Mouse (Mus musculus) heart, postnatal 0 days (tissue): ENCODE measurements around the gene Prmt9.

Source experiments
- CTCF ChIP-seq: IDR thresholded peaks from 2 replicates; pipeline ENCODE4 v1.5.1; 2016; ENCODE audit warnings: antibody characterized with exemption, control low read depth, low read depth
- EP300 ChIP-seq: IDR thresholded peaks from 2 replicates; pipeline ENCODE4 v1.6.1; 2016; ENCODE audit warnings: antibody characterized with exemption, low read depth

DNA sequence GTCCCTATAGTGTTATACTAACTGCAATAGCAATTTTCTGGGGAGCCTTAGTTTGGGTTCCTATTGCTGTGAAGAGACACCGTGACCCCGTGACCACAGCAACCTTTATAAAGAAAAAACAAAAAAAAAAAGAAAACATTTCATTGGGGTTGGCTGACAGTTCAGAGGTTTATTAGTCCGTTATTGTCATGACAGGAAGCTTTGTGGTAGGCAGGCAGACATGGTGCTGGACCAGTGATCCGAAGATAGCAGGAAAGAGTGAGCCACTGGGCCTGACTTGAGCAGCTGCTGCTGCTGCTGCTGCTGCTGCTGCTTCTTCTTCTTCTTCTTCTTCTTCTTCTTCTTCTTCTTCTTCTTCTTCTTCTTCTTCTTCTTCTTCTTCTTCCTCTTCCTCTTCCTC is 35.0 kb downstream of the Prmt9 start:
- TF ChIP-seq CTCF (no peak), EP300 (no peak)
